Mouse (Mus musculus): ENCODE data around the gene Zcchc2.
A peak's percentile ranks its signal among the peaks of the same experiment; 100 is the strongest.

Zcchc2 gene

DNA sequence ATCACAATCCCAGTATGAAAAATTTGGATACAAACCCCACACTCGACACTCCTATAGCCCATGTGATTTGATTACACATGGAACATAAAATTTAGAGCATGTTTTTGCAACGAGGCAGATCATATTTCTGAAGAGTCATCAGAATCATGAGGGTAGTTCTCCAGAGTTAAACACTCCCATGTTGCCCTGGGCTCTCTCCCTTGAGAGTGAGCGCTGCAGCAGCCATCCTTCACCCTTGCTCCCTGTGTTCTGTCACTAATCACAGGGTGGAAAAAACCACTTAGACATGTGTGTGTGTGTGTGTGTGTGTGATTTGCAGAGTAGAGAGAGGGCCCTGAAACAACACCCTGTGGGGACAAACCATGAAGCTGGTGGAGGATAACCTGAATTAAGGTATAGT is 2.0 kb upstream of the Zcchc2 start:
- DNase-seq (ENCODE audit: low read depth in 1 of 2, low spot score in 2 of 2) = no peak

DNA sequence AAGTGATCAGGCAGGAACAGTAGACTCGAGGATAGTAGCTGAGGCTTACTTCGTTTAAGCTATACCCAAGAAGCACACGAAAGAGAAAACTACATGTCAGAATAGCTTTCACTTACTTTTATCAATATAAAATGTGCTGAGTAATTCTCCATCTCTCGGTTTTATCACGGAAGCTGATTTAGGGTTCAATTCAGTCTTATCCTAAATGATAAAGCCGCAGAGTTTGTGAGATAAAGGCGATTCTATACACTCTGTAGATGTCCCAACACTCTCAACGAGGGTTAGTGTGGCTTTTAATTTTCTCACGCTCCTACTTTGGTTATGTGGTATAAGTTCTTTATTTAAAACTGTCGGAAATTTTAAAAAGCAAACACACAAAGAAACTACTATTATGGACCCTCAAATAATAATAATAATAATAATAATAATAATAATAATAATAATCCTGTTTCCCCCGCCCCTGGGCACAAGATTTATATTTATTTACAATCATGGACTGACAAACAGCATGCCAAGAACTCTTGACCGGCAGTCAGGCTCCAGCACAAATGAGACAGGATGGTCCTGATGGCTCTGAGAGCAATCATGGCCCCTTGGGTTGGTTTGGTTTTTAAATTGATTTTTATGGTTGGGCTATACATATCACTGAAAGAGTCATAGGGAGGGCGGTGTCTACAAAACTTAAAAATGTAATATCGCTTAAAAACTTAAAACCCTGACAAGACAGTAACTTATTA is 1.1 kb upstream of the Zcchc2 start:
- no peak for DNase-seq (ENCODE audit: low read depth in 1 of 2, low spot score in 2 of 2)

DNA sequence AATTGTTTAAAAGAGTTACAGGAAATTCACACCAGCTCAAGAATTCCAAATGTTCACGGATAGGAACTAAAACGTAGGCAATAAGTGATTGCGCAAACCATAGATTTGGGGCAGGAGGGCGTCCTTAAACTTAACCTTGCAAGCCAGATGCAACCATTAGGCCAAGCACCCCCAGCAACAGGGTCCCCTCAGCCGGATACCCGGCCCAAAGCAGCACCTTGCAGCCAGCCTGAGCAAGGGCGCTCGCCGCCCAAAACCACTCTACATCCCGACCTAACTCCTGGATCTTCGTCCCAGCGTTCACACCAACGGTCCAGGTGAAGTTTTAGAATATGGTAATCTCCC is 594 bp upstream of the Zcchc2 start:
- DNase-seq (ENCODE audit: low read depth in 1 of 2, low spot score in 2 of 2) = no peak

DNA sequence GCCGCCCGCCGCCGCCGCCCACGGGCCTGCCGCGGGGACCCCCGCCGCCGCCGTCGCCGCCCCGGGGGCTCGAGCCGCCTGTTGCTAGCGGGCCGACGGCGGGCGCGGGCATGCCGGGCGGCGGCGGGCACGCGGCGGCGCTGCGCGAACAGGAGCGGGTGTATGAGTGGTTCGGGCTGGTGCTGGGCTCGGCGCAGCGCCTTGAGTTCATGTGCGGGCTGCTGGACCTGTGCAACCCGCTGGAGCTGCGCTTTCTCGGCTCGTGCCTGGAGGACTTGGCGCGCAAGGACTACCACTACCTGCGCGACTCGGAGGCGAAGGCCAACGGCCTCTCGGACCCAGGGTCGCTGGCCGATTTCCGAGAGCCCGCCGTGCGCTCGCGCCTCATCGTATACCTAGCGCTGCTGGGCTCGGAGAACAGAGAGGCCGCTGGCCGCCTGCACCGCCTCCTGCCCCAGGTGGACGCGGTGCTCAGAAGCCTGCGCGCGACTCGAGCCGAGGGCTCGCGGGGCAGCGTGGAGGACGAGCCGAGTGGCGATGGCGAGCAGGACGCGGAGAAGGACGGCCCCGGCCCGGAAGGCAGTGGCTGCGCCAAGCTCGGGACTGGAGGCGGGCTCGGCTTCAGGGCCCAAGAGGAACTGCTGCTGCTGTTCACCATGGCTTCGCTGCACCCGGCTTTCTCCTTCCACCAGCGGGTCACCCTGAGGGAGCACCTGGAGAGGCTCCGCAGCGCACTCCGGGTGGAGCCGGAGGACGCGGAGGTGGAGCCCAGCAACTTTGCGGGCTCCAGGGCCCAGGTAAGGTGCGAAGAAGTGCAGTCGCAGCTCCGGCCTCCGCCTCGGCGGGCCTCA is 930 bp downstream of the Zcchc2 start:
- DNase-seq (ENCODE audit: low read depth in 1 of 2, low spot score in 2 of 2) = peak in 1 of 2 experiments; percentile 54

DNA sequence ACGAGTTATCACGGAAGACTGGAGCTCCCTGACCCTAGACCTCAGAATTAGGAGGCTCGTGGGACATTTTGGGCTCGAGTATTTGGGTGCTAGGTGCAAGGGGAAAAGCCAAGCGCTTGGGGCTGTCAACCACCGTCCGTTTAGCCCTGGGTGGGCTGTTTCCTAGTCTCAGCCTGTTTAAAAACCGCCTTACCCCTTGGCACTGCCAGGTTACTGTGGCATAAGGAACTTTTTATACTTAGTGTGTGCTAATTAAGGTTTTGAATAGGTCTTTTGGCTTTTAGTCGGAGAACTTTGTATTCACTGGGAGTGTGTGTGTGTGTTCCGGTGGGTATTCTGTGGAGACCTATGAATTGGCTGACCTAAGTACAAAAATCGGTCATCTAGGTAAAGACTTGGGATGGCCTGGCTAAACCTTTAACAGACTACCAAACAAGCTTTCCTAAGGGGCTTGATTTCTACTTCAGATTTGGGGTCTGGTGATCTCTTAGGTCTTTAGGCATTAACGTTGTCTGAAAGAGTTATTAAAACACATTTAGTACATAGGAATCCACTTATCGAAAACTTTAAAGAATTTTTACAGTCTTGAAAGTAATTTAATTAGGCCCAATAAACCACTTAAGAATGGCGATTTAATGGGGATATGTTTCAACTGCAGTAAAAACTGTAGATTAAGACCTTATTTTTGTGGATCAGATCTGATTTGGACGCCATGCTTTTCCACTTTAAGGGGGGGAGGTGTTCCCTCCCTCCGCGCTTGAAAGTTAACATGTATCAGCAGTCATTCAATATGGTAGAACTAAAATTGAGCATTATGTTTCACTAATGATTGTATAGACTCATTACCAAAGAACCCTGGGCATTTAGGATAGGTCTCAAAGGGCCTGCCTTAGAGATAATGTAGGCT is 2.0 kb downstream of the Zcchc2 start:
- no peak for DNase-seq (ENCODE audit: low read depth in 1 of 2, low spot score in 2 of 2)

DNA sequence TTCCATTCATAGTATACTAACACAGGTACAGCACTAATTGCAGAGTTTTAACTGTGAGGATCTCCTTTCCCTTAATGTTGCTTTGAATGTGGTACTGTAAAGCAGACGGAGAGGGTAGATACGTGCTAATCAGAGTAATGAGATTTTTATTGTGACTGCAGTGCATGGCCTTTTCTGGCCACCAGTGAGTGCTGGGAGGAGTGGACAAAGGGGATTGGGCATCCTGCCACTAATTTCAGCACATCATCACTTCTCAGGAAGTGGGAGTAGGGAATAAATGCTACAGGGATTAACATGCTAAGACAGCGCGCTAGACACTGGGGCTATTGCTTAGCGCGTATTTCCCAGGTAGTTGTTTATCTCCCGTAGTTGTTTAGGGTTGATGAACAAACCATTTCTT is 3.0 kb downstream of the Zcchc2 start:
- no peak for DNase-seq (ENCODE audit: low read depth in 1 of 2, low spot score in 2 of 2)

DNA sequence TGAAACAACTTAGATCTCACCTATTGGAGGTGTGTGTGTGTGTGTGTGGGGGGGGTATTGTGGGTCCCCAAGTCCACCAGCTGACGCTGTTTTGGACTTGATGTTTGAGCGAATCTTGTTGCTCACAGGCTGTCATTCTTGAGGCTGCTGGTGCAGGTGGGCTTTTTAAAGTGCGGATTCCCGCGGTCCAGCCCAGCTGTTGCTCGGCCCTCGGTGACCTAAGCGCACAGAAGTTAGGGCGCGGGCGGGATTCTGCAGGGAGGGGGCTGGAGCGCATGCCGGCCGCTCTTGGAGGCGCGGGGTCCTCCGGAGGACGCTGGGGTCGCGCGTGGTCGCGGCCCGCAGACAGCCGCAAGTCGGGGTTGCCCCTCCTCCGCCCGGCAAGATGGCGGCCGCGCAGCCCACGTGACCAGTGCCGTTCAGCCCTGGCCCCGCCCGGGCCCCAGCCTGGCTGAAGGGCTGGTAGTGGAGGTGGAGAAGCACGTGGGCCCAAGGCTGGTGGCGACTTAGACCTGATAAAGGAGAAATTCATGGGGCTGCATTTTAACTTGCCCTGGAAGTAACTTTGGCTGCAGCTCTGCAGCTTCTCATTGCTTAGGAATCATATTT is 3.5 kb downstream of the Zcchc2 start:
- peak; percentile 33 to 64 for DNase-seq (ENCODE audit: low read depth in 1 of 2, low spot score in 2 of 2)

DNA sequence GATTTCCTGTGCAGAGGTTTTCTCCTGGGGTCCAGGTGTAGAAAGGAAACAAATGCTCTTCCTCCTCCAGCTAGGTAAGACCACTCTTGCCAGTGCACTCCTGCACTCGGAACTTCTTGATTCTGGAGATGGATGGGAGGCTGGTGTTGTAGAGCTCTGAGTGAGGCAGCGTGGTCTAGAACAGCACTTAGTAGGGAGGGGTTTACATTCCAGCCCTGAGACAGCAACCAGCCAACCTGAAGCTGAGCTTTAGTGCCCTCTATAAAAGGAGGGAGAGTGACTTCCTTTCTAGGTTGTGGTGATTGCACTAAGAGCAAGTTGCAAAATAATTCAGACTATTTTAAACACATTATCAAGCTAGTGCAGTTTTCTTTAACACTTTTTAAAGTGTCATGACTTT is 5.8 kb downstream of the Zcchc2 start:
- DNase-seq (ENCODE audit: low read depth in 1 of 2, low spot score in 2 of 2) = no peak

DNA sequence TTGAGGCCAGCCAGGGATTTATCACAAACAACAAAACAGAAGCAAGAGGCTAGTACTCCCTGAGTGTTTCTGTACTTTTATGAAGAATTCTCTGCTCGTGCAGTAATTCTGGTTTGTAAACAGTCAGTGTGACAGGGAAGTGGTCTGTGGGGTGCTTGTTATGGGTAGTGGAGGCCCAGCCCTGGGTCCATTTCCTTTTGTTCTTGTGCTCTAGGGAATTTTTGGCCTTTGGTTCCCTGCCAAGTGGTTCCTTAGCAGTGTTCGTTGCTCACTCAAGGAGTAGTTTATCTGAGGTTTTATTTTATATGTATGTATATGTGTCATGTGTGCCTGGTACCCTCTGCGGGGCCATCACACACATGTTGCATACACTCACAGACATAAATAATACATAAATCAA is 7.1 kb downstream of the Zcchc2 start:
- no peak for DNase-seq (ENCODE audit: low read depth in 1 of 2, low spot score in 2 of 2)

DNA sequence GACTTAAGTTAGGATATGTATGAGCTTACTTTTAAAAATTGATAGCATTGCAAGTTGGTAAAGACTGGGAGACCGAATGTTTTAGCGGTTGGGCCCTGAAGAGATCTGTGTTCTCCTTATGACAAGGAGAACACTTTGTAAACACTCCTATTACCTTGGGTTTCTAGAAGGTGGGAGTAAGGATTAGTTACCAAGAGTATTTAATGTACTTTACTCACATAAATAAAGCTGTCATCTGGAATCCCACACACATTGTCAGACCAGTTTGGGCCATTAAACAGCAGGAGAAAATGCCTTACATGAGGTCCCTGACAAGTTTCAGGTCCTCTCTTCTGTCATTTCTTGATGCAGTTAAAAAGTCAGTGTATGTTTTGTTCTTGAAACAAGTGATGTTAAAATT is 9.6 kb downstream of the Zcchc2 start:
- no peak for DNase-seq (ENCODE audit: low read depth in 1 of 2, low spot score in 2 of 2)

DNA sequence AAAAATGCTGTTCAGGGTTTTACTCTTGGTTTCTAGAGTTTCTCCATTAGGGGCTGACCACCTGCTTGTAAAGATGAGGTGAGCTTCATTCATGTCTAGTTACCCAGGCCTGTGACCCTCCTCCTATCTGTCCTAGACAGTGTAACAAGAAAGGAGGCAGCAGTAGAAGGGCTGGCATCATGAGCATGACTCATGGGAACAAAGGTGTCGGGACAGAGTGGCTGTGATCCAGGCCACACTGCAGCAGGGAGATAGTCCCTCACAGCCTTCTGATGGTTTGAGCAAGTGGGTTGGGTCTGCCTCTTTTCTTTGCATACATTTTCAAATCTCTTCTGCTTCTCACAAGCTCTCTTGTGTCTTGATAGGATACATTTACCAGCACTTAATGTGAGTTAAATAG is 17.4 kb downstream of the Zcchc2 start:
- no peak for DNase-seq (ENCODE audit: low read depth in 1 of 2, low spot score in 2 of 2)

DNA sequence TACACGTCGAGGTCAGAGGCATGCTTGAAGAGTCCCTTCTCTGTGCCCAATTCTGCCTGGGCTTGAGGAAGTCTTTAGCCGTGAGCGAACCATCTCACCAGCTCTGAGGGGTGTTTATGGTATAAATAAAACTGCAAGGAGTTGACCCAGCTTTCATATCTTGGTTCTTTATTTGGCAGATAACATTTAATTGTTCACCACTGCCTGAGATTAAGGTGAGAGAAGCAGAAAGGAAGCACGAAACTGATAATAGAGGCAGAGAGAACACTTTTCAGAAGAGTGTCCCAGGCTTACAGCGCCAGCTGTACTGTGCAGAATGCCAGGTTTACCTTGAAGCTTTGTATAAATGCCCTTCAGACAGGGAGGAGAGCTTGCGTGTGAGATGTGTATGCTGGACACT is 20.9 kb downstream of the Zcchc2 start:
- DNase-seq (ENCODE audit: low read depth in 1 of 2, low spot score in 2 of 2) = no peak

DNA sequence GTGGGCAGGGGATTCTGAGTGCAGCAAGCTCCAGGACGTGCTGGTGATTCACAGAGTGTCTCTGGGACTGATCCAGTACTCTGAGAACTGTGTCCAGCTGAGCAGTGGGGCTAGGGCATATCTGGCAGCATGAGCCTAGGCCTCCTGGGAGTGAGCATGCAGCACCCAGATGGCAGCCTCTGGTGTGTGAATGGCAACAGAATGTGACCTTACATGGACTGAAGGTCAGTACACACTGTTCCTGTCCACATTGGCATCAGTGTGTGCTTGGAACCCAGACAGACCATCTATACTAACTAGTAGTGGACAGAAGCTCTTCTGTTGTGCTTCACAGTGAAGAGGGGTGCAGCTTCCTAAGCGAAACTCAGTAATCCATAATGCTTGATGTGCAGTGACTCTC is 23.6 kb downstream of the Zcchc2 start:
- no peak for DNase-seq (ENCODE audit: low read depth in 1 of 2, low spot score in 2 of 2)

DNA sequence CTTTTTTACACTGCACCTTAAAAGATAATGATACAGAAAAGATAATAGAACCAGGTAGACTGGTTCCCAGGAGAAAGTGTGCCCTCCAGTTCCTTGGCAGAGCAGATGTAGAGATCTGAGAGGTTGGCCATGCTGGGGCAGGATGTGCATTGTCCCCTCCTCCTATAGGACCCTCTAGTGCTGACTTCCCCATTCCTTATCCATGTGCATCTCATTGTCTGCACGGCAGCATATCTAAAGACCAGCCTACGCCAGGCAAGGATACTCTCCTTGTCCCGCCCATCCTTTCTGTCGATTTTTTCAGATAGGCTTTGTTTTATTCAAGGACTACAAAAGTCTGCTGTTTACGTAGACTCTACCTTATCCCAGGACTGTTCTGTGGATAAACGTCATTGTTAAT is 26.1 kb downstream of the Zcchc2 start:
- DNase-seq (ENCODE audit: low read depth in 1 of 2, low spot score in 2 of 2) = no peak

DNA sequence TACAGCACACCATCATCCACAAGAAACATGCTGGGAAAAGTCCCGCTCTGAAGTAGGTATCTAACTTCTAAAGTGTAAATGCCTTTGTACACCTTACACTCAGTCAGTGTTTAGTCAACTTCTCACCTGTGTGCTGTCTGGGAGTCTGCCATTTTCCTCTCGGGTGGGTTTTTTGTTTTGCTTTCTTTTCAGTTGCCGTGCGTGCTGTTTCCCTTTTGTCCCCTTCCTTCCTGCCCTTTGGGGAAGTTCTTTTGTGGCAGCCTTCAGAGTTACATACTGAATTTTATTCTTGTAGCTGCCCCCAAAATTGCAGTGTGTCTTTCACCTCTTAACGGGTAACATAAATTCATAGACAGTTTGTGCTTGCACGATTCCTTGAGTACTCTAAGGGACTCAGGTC is 29.6 kb downstream of the Zcchc2 start:
- no peak for DNase-seq (ENCODE audit: low read depth in 1 of 2, low spot score in 2 of 2)

DNA sequence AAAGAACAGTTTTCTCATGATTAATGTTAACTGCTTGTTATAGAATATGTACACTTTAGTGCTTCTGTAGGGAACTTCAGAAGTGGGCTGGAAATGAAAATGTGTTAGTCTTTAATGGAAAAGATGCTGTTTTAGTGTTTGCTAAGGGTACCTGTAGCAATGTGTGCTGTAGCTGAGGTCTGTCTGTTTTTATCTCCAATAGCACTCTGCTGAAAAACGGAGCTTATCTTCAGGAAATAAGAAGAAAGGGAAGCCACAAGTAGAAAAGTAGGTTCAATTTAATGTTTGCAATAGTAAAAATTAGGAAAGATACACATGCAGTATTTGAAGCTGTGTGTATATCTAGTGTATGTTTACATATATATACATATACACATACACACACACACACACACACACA is 32.8 kb downstream of the Zcchc2 start:
- no peak for DNase-seq (ENCODE audit: low read depth in 1 of 2, low spot score in 2 of 2)

DNA sequence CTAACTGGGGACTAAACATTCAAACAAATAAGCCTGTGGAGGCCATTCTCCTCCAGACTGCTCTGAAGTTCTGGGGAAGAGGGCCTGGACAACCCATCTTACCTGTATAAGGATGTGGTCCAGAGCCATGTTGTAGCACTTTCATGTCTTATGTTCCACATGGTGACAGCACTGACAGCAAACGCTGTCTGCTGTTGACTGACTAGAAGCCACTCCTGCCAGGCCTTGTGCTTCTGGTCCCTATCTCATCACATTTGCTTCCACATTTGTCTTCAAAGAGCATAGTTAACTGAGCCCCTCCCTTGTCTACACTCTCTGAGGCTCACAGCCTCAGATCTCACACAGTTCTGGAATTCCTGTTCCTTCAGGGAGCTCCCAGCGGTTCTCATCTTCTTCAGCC is 34.0 kb downstream of the Zcchc2 start:
- DNase-seq (ENCODE audit: low read depth in 1 of 2, low spot score in 2 of 2) = no peak

DNA sequence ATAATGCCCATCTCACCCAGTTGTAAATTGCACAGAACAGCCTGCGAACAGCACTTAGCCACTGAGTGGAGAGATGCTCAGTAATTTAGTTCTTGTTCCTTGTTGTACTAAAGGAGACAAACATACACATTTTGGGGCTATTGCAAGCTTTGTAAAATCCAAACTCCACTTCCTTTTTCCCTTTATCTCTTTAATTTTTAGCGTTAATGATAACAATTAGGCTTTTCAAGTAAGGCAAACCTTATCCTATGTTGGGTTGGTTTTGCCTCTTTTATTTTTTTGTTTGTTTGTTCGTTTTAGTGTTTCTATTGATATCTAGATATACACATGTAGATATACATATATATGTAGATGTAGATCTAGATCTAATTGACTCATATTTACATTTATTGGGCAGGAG is 34.6 kb downstream of the Zcchc2 start:
- DNase-seq (ENCODE audit: low read depth in 1 of 2, low spot score in 2 of 2) = no peak

DNA sequence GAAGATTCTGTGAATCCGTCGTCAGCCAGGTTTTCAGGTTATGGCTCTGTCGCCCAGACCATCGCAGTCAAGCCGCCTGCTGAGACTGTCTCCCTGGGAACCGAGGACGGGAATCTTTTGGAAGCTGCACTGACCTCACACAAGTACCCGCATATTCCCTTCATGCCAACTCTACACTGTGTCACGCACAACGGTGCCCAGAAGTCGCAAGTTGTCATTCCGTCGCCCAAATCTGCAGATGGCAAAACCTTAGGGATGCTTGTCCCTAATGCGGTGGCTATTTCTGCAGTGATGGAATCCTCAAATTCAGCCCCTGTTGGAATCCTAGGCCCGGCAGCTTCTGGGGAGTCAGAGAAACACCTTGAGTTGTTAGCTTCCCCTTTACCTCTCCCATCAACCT is 39.6 kb downstream of the Zcchc2 start:
- DNase-seq (ENCODE audit: low read depth in 1 of 2, low spot score in 2 of 2) = no peak

DNA sequence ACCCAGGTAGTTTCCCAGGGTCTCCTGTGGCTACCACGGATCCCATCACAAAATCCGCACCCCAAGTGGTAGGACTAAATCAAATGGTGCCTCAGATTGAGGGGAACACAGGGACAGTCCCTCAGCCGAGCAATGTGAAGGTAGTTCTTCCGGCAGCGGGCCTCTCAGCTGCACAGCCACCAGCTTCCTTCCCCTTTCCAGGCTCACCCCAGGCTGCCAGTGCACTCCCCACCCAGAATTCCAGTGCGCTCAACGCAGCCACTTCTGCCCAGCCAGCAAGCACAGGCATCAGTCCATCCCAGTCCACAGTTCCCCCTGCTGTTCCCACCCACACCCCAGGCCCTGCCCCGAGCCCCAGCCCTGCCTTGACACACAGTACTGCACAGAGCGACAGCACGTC is 40.1 kb downstream of the Zcchc2 start:
- DNase-seq (ENCODE audit: low read depth in 1 of 2, low spot score in 2 of 2) = no peak

DNA sequence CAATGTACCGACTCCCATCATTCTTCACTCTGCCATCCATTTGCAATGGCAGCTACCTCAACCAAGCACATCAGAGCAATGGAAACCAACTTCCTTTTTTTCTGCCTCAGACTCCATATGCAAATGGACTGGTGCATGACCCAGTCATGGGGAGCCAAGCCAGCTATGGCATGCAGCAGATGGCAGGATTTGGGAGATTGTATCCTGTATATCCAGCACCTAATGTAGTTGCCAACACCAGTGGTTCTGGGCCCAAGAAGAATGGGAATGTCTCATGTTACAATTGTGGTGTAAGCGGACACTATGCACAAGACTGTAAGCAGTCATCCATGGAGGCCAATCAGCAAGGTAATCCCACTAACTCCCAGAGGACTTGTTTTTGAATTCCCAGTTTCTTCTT is 40.7 kb downstream of the Zcchc2 start:
- no peak for DNase-seq (ENCODE audit: low read depth in 1 of 2, low spot score in 2 of 2)

All from monocyte, adult 2 months (primary cell).